Mouse (Mus musculus): Measurements from ENCODE around the gene Dennd5b. TPM values are rescaled to one million over a fixed set of nuclear protein-coding genes. Genes with fewer than 3 reads are reported as not detected.
A peak's percentile ranks its signal among the peaks of the same experiment; 100 is the strongest.

The Dennd5b gene
- 16.3 and 16.8 TPM in 2 replicates for polyA plus RNA-seq (2015; fragmentation: Nextera tagmentation; extraction: Ambion mirVana)

DNA sequence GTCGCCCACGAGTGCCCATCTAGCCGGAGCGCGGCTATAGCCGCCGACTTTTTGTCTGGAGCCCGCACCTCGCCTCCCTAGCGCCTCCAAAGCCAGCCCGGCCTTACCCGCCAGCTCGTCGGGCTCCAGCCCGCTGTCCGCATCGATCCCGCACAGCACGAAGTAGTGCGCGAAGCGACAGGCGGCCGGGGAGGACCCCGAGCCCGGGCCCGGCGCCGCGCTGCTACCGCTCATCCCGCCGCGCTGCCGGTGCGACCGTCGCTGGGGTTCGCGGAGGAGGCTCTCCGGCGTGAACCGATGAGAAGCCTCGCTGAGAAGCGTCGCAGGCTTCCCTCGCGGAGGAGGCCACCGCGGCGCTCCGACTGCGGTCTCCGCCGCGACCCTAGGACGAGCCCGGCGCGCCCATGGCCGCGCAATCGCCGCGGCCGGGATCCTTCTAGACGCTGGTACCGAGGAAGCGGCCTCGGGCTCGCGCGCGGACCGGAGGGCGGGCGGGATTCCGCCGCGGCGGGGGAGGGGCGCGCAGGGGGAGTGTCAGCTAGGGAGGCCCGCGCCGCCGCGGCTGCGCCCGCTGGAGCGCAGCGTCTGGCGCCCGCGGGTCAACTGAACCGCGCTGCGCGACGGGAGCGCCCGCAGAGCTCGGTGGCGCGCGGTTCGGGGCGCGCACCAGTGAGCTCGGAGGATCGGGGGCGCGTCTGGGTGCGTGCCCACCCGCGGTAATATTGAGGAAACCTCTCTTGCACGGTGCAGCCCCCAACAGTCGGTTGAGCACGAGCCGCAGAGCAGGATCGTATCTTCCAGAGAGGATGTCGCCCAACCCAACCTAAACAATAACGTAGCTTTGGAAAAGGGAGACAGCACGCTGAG is at the start of gene Dennd5b:
Dennd5b (minus strand) TSS at position 605 of the 867 bp plus-strand sequence.
- under 1% methylated on average over 103 of the region's 124 CpGs for WGBS
- H3K4me2 ChIP-seq = peak within 1 kb of the TSS; percentile 64
- peak within 1 kb of the TSS; percentile 99 for H3K27ac ChIP-seq
- H3K27me3 ChIP-seq = no peaks in the 10 kb centered on the region
- peak within 1 kb of the TSS; percentile 96 for H3K9ac ChIP-seq
- H3K4me3 ChIP-seq = peak within 1 kb of the TSS; percentile 87
- no peaks in the 10 kb centered on the region for H3K9me3 ChIP-seq
- H3K36me3 ChIP-seq = no peaks in the 10 kb centered on the region
- ATAC-seq (ENCODE audit: low FRiP score) = peak; percentile 95
- peaks cover 12% of the 10 kb centered on the region for H3K4me1 ChIP-seq (replicated peaks)

DNA sequence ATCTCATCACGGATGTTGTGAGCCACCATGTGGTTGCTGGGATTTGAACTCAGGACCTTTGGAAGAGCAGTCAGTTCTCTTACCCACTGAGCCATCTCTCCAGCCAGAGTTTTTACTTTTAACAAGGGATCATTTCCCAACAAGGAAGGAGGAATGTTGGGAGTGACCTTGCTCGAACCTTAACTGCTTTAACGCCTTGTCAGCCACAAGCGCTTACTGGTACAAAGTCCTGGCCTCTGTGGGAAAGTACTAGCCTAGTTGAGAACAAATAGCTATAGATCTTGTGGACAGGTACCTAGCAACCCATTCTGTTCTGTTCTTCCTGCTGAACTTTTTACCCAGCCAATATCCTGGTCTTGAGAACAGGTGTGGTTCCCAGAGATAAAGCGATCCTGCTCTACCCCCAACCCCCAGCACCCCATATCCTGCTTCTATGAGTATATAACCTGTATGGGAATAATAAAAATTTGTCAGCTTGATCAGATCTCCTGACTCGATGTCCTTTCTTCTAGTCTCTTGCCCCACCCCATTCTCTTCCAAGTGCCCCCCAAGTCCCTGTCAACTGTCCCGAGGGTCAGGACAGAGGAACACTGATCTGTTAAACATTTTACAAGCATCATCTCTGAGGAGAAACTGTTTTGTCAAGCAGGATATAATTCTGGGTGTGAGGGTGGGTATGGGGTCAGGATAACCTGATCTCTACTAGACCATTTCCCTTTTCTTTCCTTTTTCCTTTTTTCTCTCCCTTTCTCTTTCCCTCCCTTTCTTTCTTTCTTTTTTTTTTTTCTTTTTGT is 47.2 kb upstream of the Dennd5b start:
- WGBS = 90% methylated on average over 7 of the region's 7 CpGs
- H3K9me3 ChIP-seq = no peaks in the 10 kb centered on the region
- no peaks in the 10 kb centered on the region for H3K27me3 ChIP-seq
- H3K36me3 ChIP-seq = peaks cover 8% of the 10 kb centered on the region; the same call in 1 of the 2 replicates
- no peak overlapping the region for H3K4me2 ChIP-seq
- no peak overlapping the region for H3K27ac ChIP-seq
- no peak for ATAC-seq (ENCODE audit: low FRiP score)
- H3K4me1 ChIP-seq (replicated peaks) = no peaks in the 10 kb centered on the region
- no peak overlapping the region for H3K4me3 ChIP-seq
- H3K9ac ChIP-seq = no peak overlapping the region

DNA sequence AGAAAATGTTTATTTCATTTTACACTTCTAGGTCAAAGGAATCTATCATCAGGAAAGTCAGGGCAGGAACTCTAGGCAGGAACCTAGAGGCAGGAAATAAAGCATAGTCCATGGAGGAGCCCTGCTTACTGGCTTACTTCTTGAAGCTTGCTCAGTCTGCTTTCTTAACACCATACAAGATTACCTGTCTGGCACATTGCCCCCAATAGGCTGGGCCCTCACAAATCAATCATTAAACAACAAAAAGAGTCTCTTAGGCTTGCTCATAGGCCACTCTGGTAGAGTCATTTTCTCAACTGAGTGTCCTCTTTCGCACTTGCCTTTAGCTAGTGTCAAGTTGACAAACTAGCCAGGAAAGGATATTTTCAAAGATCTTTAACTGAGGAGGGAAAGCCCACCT is 43.7 kb upstream of the Dennd5b start:
- H3K27me3 ChIP-seq = no peaks in the 10 kb centered on the region
- no peak overlapping the region for H3K4me3 ChIP-seq
- no peaks in the 10 kb centered on the region for H3K36me3 ChIP-seq
- WGBS = 93% methylated on average over 1 of the region's 1 CpGs
- H3K9ac ChIP-seq = no peak overlapping the region
- ATAC-seq (ENCODE audit: low FRiP score) = no peak
- H3K4me1 ChIP-seq (replicated peaks) = peaks cover 7% of the 10 kb centered on the region; the same call in 1 of the 2 replicates
- H3K4me2 ChIP-seq = no peak overlapping the region
- no peaks in the 10 kb centered on the region for H3K9me3 ChIP-seq
- no peak overlapping the region for H3K27ac ChIP-seq

DNA sequence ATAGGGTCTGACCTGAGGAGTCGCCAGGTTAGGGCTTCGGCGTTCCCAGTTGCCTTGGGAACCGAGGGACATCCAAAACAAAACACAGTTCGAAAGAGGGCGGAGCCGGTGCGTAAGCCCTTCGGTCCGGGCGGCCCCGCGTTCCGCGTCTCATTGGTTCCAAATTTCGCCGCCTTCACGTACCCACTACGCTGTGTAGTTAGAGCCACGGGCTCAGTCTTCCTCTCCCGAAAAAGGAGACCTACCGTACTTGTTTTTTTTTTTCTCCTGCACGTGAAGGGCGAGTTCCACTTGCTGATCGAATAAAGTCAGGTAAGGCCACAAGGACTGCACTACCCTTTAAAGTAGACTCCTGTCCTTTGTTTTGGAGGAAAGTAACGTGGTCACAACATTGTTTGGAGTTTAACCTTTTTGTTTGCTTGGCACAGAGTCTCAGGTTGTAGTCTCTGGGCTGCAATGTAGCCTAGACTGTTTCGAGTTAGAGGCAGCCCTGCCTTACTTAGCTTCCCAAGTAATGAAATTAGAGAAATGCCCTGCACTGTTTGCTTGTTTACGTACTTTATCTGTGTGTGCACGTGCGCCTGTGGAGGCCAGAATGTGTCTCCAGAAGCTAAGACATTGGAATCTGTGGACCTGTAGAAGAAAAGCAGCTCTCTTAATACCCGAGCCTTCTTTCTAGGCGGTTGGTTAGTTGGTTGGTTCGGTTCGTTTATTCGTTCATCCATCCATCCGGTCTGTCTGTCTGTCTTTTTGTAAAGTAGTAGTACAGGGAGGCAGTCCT is 40.1 kb upstream of the Dennd5b start:
- peak overlapping the region; percentile 66 for H3K9ac ChIP-seq
- ATAC-seq (ENCODE audit: low FRiP score) = peak; percentile 92
- WGBS = 7% methylated on average over 36 of the region's 36 CpGs
- peak overlapping the region; percentile 67 for H3K4me2 ChIP-seq
- H3K27ac ChIP-seq = no peak overlapping the region
- H3K36me3 ChIP-seq = no peaks in the 10 kb centered on the region
- peaks cover 7% of the 10 kb centered on the region; the same call in 1 of the 2 replicates for H3K4me1 ChIP-seq (replicated peaks)
- H3K4me3 ChIP-seq = peak overlapping the region; percentile 45
- H3K27me3 ChIP-seq = no peaks in the 10 kb centered on the region
- H3K9me3 ChIP-seq = no peaks in the 10 kb centered on the region

DNA sequence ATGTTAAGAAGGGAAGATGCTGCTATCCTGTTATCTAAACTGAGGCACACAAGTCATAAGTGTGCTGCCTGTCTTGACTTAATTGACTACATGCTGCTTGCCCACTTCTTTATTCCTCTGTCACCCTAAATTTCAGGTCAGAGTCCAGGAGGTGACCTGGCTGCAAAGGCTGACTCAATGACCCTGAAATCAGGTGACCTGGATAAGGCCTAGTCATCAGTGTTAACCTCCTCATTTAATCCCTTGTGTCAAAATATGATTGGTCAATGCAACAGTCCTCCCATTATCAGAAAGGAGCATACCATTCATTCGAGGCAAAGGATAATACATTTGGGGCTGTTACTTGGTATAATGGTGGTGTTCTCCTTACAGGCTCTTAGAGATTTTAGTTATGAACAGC is 38.0 kb upstream of the Dennd5b start, which contains the start of gene Etfbkmt:
Etfbkmt (plus strand) TSS at position 379 of the 400 bp plus-strand sequence.
- no peak for ATAC-seq (ENCODE audit: low FRiP score)
- Histone ChIP-seq H3K36me3 (no peaks in the 10 kb centered on the region), H3K4me1 (replicated peaks) (peaks cover 9% of the 10 kb centered on the region; the same call in 1 of the 2 replicates), H3K4me3 (no peak within 1 kb of the TSS), H3K9ac (no peak within 1 kb of the TSS), H3K27me3 (no peaks in the 10 kb centered on the region), H3K4me2 (no peak within 1 kb of the TSS), H3K9me3 (no peaks in the 10 kb centered on the region), H3K27ac (no peak within 1 kb of the TSS)
- WGBS = 75% methylated on average over 1 of the region's 1 CpGs

DNA sequence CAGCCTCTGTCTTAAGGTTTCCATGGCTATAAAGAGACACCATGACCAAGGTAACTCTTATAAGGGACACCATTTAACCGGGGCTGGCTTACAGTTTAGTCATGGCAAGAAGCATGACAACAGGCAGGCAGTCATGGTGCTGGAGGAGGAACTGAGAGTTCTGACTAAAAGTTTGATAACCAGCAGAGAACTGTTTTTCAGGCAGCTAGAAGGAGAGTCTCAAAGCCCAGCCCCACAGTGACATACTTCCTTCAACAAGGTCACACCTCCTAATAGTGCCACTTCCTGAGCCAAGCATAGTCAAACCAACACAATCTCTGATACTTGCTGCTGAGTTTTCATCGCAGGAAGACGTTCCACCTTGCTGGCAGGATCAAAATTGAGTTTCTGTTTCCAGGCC is 37.5 kb upstream of the Dennd5b start:
- H3K4me1 ChIP-seq (replicated peaks) = peaks cover 12% of the 10 kb centered on the region; the same call in 1 of the 2 replicates
- H3K9me3 ChIP-seq = no peaks in the 10 kb centered on the region
- H3K27me3 ChIP-seq = no peaks in the 10 kb centered on the region
- no peak overlapping the region for H3K4me2 ChIP-seq
- WGBS = 86% methylated on average over 3 of the region's 3 CpGs
- H3K9ac ChIP-seq = no peak overlapping the region
- H3K4me3 ChIP-seq = no peak overlapping the region
- no peaks in the 10 kb centered on the region for H3K36me3 ChIP-seq
- no peak for ATAC-seq (ENCODE audit: low FRiP score)
- H3K27ac ChIP-seq = no peak overlapping the region

DNA sequence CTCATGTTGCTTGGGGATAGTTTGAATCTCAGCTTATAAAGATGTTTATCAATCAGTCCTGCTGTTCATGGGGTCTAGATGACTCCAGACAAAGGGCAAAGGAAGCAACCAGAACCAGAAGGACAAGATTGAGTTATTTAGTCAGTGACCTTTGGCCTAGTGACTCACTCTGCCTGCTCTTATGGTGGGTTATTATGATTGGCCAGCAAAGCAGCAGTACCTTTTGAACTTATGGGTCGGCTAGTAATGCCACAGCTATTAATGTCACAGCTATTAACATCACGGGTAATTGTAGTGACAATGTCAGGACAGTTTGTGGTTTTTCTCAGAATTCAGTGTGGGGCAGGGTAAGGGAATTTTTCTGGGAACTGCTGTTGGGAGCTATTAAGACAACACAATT is 36.5 kb upstream of the Dennd5b start:
- 67% methylated on average over 2 of the region's 2 CpGs for WGBS
- Histone ChIP-seq H3K4me3 (no peak overlapping the region), H3K9me3 (no peaks in the 10 kb centered on the region), H3K36me3 (no peaks in the 10 kb centered on the region), H3K27me3 (no peaks in the 10 kb centered on the region), H3K9ac (no peak overlapping the region), H3K4me2 (no peak overlapping the region), H3K4me1 (replicated peaks) (peaks cover 12% of the 10 kb centered on the region; the same call in 1 of the 2 replicates), H3K27ac (no peak overlapping the region)
- ATAC-seq (ENCODE audit: low FRiP score) = no peak

DNA sequence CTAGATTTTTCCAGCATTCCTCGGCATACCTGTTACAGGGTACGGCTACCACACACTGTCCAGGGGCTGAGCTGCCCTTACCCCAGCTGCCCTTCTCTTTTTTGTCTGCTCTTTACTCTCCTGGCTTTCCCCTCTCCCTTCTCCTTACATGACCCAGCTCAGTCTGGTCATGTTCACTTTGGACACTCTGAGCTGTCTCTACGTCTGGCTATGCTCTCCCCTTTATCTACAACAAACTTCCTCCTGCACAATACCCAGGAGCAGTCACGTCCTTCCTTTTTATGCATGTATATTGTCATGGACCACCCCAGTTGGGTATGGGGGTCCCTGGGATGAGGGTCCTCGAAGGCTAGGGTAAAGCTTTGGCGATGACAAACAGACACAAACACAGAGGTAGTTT is 34.2 kb upstream of the Dennd5b start:
- no peak overlapping the region for H3K9ac ChIP-seq
- no peaks in the 10 kb centered on the region for H3K27me3 ChIP-seq
- no peak overlapping the region for H3K4me2 ChIP-seq
- H3K4me1 ChIP-seq (replicated peaks) = peaks cover 10% of the 10 kb centered on the region; the same call in 1 of the 2 replicates
- no peak for ATAC-seq (ENCODE audit: low FRiP score)
- no peak overlapping the region for H3K27ac ChIP-seq
- H3K4me3 ChIP-seq = no peak overlapping the region
- H3K9me3 ChIP-seq = no peaks in the 10 kb centered on the region
- 86% methylated on average over 6 of the region's 6 CpGs for WGBS
- no peaks in the 10 kb centered on the region for H3K36me3 ChIP-seq

DNA sequence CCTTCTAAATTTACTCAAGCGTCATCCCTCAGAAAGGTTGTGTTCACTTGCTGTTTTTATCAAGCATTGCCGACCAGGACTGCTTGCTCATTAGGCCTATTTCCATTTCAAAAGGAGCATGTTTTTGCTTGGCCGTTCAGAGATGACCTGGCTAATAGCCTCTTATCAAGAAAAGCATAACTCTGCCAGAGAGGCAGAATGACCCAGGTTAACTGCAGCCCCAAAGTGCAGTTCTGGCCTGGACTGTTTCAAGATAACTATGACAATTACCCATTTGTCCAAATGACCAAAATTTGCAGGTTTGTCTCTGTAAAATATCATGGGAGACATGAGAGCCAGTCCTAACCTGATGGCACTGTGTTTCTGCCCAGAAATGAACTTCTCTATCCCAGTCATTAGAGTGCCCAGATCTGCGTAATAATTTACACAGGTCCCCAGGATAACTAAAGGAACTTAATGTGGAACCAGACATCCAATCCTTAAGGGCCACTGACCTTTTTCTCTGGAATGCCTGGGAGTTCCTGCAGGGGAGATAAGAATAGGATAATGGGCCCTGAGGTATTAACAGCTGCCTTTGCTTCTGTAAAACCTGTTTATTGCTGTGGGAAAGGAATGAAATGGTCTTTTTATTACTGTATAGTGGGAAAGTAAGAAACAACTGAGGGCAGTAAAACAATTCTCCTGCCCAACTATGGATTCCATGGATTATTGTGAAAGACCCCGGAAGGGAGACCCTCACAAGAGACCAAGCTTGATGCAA is 33.1 kb upstream of the Dennd5b start:
- Histone ChIP-seq H3K4me1 (replicated peaks) (peaks cover 10% of the 10 kb centered on the region; the same call in 1 of the 2 replicates), H3K4me3 (no peak overlapping the region), H3K9me3 (no peaks in the 10 kb centered on the region), H3K27me3 (no peaks in the 10 kb centered on the region), H3K27ac (no peak overlapping the region), H3K9ac (no peak overlapping the region), H3K4me2 (no peak overlapping the region), H3K36me3 (no peaks in the 10 kb centered on the region)
- 19% methylated on average over 5 of the region's 5 CpGs for WGBS
- no peak for ATAC-seq (ENCODE audit: low FRiP score)

DNA sequence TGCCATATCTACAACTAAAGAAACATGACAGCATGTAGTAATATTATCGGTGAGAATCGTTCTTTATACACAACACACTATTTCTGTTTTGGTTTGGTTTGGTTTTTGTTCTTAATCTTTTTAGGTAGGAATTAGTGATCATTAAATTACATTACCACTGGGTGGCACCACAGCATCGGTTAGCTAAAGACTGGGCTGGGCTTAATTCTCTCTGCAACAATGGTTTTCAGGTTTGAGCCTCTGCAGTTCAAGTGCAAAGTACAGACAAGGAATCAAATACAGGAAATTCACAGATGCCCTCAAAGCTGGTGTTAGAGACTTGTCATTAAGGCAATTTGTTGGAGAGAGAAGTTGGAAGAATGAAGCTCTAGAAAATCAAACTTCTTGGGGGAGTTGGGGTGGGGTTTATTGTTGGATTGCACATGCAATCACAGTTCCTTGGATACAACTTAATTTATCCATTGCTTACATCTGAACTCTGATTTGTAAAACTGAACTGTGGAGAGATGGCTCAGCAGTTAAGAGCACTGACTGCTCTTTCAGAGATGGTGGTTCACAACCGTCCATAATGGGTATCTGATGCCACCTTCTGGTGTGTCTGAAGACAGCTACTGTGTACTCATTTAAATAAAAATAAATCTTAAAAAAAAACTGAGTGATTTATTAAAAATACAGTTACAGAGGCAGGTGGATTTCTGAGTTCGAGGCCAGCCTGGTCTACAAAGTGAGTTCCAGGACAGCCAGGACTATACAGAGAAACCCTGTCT is 31.0 kb upstream of the Dennd5b start:
- Histone ChIP-seq H3K4me3 (no peak overlapping the region), H3K9ac (no peak overlapping the region), H3K27ac (no peak overlapping the region), H3K36me3 (no peaks in the 10 kb centered on the region), H3K4me2 (no peak overlapping the region), H3K9me3 (no peaks in the 10 kb centered on the region), H3K27me3 (no peaks in the 10 kb centered on the region), H3K4me1 (replicated peaks) (peaks cover 10% of the 10 kb centered on the region; the same call in 1 of the 2 replicates)
- WGBS = 32% methylated on average over 5 of the region's 5 CpGs
- peak; percentile 69; the same call in 1 of the 2 replicates for ATAC-seq (ENCODE audit: low FRiP score)

DNA sequence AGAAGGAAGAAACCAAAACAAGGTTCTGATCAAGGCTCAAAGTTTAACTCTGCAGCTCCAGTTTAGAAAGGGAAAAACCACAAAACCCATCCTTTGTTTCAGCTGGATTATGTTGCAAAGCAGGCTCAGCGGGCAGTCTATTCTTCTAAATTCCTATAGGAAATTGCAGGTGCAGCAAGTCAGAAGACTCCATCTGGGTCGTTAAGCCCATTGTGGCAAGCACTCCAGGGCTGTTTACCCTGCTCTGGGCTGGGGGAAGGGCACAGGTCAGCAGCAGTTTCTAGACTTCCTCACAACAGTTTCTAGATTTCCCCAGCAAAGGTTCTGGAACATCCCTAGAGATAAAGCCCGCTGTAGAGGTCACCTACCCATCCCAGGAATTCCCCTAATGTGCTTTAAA is 29.6 kb upstream of the Dennd5b start:
- Histone ChIP-seq H3K9me3 (no peaks in the 10 kb centered on the region), H3K4me3 (no peak overlapping the region), H3K4me2 (no peak overlapping the region), H3K27me3 (no peaks in the 10 kb centered on the region), H3K27ac (no peak overlapping the region), H3K4me1 (replicated peaks) (peaks cover 10% of the 10 kb centered on the region; the same call in 1 of the 2 replicates), H3K36me3 (no peaks in the 10 kb centered on the region), H3K9ac (no peak overlapping the region)
- no peak for ATAC-seq (ENCODE audit: low FRiP score)
- 6% methylated on average over 3 of the region's 3 CpGs for WGBS
